Mouse (Mus musculus) adrenal gland, adult 8-10 months (tissue): ENCODE measurements around the gene Zfp385b. TPM values are rescaled to one million over a fixed set of nuclear protein-coding genes. Genes with fewer than 3 reads are reported as not detected.

Source experiments
- DNase-seq: peaks from one replicate; pipeline ENCODE4 v3.0.0; 2022
- total RNA-seq, 4 experiments: library from RNA; stranded (reverse); gene quantifications; 2 replicates each; pipeline ENCODE4 v1.2.4; 2022

Zfp385b gene
- total RNA-seq, 4 experiments from 2014 or later, result 0.15 to 0.62 (median 0.51) TPM

GRCm38 (mm10) chr2:77587387-77587786, 232.1 kb downstream of the Zfp385b start:
- DNase-seq, result no peak

- DNase-seq, result no peak
These were observed 232.7 kb downstream of the Zfp385b start for GRCm38 (mm10) chr2:77586581-77587360.

DNA sequence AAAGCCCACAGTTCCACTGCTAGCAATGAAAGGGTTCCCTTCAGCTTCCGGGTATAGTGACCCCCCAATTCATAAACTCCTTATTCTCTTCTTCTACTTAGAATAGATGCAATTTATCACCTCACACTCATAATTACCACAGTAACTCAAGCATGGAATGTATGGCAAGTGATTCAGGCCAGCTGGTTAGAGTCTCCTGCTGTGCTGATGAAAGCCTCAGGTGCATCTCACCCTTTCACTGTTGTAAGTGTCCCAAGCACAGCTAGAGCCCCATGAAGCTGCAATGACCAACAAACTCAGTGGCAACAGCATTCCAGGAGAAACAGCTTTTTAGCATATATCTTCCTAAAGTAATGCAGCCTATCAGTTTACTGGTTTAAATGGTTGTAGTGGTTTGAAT, 235.9 kb downstream of the Zfp385b start:
- no peak for DNase-seq

- DNase-seq, result no peak
These were observed 242.9 kb downstream of the Zfp385b start for GRCm38 (mm10) chr2:77576571-77576970.

DNA sequence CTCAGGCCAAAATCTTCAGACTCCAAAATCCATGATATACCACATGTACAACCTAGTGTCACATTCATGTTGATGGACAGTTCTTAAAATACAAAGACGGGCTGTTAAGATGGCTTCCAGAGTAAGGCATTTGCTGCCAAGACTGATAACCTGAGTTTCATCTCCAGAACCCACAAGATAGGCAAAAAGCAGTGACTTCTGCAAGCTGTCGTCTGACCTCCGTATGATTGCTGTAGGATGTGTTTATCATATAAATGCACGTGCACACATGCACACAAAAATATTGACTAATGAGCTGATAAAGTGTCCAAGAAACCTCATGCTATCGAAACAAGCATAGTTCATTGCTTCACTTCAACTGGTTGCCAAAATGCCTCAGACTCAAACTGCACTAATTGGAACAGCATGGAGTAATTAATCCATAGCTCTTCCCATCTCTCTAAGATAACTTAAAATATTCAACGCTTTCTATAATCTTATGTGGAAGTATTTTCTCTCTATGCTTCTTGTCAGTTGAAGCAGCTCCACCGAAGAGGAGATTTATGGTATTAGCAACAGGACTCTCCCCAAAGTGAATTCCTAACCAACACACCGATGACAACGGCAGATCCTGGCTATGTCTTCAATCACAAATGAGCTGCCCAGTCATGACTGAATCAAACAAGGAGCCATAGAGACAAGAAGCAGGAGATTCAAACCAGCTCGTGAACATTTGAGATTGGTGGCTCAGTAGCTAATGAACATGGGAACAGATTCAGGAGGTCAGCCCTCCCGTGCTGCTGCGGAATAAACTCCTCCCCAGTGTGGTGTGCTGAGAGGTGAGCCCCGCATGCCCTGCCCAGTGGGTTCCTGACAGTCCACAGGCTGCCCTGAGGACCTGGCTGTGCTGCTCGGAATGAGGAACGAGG, 251.7 kb downstream of the Zfp385b start:
- no peak for DNase-seq

DNA sequence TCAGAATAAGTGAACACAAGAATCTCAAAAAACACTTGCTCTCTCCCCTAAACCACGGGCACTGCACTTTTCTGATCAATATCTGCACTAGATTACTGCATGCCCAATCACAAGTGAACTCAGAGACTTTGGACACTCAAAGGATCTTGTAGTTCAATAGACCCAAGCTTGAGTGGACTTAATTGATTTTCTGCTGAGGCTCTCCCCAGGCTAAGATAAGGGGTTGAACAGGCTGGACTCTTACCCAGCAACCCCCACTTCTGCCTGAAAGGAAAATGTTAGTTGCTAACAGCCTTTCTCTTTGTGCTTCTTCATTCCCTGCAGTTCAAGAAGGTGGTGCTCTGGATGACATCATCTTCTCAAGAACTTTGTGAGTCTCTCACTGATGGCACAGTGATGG, 255.7 kb downstream of the Zfp385b start:
- DNase-seq, result no peak

- DNase-seq, result no peak
These were observed 257.5 kb downstream of the Zfp385b start for GRCm38 (mm10) chr2:77561941-77562340.

DNA sequence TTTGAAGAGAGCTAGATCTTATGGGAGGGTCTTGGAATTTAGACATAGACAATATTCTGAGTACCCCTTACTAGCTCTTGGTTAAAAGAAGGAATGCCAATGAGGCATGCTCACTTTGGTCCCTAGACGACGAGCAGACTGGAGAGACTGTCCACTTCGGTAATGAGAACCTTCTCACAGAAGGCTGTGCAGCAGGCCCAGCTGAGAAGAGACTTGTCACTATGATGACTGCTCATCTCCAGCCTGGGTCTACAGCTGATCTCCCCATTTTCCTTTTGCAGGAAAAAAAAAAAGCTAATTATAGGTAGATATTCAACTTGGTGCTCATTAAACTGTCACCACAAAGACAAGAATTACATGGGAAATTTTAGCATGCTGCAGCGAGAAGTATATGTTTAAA, 262.5 kb downstream of the Zfp385b start:
- no peak for DNase-seq

- no peak for DNase-seq
These were observed 263.5 kb downstream of the Zfp385b start for GRCm38 (mm10) chr2:77555980-77556379.

- no peak for DNase-seq
These were observed 266.8 kb downstream of the Zfp385b start for GRCm38 (mm10) chr2:77552675-77553074.

- DNase-seq, result no peak
These were observed 276.1 kb downstream of the Zfp385b start for GRCm38 (mm10) chr2:77543388-77543787.

DNA sequence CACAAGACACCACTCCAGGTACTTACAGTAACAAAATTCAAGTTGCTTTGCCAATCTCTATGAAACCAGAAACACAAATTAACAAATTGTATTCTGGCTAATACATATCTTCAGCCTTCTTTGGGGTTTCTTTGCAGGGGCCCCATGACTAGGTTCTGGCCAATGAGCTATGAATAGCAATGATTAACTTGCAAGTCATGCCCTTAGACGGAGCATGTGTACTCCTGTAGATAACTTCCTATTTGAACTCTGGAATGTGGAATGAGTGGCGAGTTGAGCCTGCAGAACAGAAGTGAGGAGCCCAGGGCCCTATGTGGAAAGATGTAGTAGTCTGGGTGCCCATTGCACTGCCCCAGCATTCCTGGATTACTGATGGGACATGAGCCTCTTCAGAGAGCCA, 276.8 kb downstream of the Zfp385b start:
- no peak for DNase-seq

- no peak for DNase-seq
These were observed 277.8 kb downstream of the Zfp385b start for GRCm38 (mm10) chr2:77541681-77542080.

DNA sequence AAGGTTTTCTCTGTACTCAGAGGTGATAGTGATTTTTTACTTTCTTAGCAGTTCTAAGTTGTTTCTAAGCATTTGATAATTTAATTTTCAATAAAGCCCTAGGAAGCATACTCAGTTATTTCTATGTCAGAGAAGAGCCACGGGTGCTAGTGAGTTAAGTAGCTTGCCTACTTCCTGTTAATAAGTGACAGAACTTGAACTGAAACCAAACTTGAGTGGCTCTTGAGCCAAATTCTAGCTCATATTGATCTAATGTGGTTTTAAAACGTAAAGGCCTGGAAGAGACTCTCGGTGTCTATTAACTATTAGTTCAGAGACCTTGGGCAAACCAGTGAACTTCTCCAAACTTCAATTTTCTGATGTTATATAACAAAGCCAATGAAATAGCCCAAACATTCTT, 278.6 kb downstream of the Zfp385b start:
- no peak for DNase-seq

DNA sequence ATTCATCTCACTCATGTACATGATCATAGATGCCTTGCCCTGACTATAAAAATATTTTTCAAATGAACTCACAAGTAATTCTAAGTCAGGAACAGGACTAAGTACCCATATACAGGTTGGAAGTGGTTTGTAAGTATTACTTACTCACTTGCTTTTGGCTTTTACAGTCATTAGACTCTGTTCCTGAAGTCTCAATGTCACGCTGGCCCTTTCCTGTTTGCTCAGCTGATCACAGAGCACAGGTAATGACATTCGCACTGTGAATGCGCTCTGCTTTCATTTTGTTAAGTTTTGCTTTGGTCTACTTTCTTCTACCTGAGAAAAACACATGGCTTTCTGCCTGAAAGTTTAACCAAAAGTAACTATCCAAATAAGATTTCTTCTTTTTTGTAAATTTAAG, 282.9 kb downstream of the Zfp385b start:
- DNase-seq, result no peak

DNA sequence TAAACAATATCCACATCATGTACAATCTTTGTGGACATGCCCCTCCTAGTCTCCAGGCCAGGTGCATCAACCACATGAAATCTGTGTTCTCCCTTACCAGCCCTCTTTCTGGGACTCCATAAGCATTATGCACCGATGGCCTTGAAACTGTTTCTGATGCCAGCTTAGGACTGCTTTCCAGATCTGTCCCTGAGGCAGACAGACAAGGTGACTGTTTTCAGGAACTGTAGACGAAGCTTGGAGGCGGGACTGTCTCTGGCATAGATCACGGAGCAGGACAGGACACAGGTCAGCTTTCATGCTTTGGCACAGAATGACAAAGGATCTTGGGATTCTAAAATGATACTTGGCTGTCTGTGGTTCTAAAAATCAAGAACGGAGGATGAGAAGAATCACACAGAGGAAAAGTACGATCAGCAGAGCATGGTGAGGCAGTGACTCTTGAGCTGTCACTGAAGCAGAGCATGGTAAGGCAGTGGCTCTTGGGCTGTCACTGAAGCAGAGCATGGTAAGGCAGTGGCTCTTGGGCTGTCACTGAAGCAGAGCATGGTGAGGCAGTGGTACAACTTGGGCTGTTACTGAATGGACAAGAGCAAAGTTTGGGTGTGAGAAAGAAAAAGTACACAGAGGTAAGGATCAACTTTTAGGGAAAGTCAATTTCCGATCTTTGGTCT, 291.2 kb downstream of the Zfp385b start:
- no peak for DNase-seq

GRCm38 (mm10) chr2:77527616-77528015, 291.8 kb downstream of the Zfp385b start:
- no peak for DNase-seq

- DNase-seq, result no peak
These were observed 292.6 kb downstream of the Zfp385b start for GRCm38 (mm10) chr2:77526803-77527202.

DNA sequence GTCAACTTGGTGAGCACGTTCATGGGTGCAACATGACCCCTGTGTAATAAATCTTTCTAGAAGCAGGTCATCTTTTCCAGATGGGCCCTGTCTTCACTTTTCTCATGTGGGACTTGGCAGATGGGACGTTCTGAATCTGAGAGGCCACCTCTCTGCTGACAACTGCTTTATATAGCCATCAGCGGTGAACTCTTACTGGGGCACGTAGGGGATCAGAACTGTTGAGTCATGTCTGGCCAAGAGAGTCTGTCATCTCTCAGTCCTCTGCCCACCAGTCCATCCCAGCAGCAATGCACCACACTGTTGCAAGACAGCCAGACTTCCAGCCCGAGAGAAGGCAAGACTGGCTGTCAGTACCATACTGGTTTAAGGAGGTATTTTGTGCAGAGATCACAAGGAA, 293.1 kb downstream of the Zfp385b start:
- DNase-seq, result no peak

GRCm38 (mm10) chr2:77522223-77522622, 297.2 kb downstream of the Zfp385b start:
- no peak for DNase-seq

- DNase-seq, result no peak
These were observed 300.1 kb downstream of the Zfp385b start for GRCm38 (mm10) chr2:77519341-77519740.

DNA sequence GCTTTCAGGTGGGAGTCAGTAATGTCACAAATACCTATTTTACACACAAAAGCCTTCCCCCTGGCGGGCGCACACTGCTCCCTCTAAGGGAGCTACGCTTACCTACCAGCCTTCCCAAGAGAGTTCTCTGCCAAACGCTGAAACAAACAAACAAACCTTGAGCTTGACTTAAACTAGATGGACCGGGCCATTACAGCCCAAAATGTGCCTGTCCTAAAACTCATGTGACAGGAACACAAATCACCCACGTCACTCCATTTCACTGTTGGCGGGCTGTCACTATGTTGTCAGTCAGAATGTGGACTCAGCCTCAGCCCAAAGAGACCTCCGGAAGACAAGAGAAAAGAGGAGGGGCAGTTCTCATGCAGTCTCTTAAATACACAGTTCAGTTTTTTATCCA, 300.7 kb downstream of the Zfp385b start:
- DNase-seq, result no peak

DNA sequence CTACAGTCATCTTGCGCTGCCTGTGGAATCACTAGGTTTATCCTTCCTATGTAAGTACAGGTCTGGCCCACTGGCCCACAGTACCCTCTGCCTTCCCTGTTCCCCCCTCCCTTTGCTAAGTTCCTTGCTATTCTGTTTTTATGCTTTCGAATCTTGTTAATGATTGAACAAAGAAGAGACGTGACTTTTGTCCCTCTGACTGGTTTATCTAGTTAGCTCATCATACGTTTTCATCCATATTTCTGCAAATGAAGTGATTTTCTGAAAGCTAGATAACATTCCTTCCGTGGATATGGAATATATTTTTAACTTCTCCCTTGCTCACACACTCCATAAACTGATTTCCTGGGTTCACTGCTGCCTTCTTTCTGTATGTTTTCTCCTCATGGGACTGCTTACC, 302.8 kb downstream of the Zfp385b start:
- no peak for DNase-seq
